Mouse (Mus musculus) small intestine, adult 2 months (tissue): ENCODE data around the gene Slc25a11.

Experiments used
- CTCF ChIP-seq: fragments of 200-500 bp; IDR thresholded peaks from 2 replicates; pipeline ENCODE4 v1.5.1; 2012; ENCODE audit warnings: low read depth, mild to moderate bottlenecking, control low read depth, inconsistent platforms, low read length, moderate library complexity, mixed read lengths; ENCODE audit not compliant: insufficient replicate concordance, insufficient read length; ENCODE audit errors: extremely low read depth
- POLR2A ChIP-seq: fragments of 200-500 bp; IDR thresholded peaks from 2 replicates; pipeline ENCODE4 v1.6.1; 2012; ENCODE audit warnings: low read depth, mild to moderate bottlenecking, control low read depth, inconsistent platforms, low read length, moderate library complexity

DNA sequence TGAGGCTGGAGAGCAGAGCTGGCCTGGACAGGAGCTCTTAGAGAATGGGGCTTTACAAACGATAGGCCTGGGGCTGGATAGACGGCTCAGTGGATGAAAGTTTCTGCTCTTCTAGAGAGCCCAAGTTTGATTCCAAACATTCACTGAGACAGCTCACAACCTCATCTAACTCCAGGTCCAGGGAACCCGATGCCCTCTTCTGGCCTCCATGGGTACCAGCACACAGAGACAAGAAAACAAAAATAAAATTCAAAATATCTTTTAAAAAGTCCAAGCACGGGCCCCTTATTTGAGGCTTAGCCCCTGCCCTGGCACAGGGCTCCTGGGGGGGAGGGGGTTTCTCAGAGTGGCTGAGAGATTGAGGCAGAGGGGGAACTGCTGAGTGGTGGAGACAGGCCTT lies 36.5 kb downstream of the Slc25a11 start:
- TF ChIP-seq POLR2A (no peak), CTCF (peak; percentile 17; the same call in 1 of the 2 replicates)
